Mouse (Mus musculus): Measurements from ENCODE around the gene Fam160a2. TPM values are rescaled to one million over a fixed set of nuclear protein-coding genes. Genes with fewer than 3 reads are reported as not detected.
"Not testable (repeated sequence)": the region's sequence is repeated elsewhere in the genome, so short reads cannot be mapped to it uniquely, and the experiment has no call there.

Fam160a2 gene
- polyA plus RNA-seq, 1 experiment from 2014 or later, result 41.8 TPM

DNA sequence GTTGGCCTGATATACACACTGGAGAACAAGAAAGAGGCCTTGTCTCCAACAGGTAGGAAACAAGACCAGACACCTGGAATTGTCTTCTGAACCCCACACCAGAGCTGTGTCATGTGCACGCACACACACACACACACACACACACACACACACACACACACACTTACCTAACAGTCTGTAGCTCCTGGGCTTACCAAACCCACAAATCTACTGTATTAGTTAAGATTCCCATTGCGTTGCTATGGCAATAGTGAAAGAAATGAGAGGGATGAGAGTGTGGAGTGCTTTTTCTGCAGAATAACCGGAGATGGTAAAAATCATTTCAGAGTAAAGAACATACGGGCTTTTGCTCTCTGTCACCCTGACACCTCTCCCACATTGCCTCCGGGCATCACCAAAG is 18.3 kb upstream of the Fam160a2 start:
- ATAC-seq (ENCODE audit: insufficient number of reproducible peaks, insufficient read depth, low FRiP score, low TSS enrichment, low read depth), result no peak
- no peaks in the 10 kb centered on the region for H3K4me1 ChIP-seq
- H3K4me2 ChIP-seq, result no peak overlapping the region
- H3K9ac ChIP-seq, result no peak overlapping the region
- no peak overlapping the region for H3K27ac ChIP-seq
- no peaks in the 10 kb centered on the region for H3K36me3 ChIP-seq
- H3K9me3 ChIP-seq, result no peaks in the 10 kb centered on the region
- 88% methylated on average over 5 of the region's 5 CpGs for WGBS
- 0 out of 2 replicates have a peak, but pooled peaks cover 2% of the 10 kb centered on the region for H3K27me3 ChIP-seq
- H3K4me3 ChIP-seq, result no peak overlapping the region

DNA sequence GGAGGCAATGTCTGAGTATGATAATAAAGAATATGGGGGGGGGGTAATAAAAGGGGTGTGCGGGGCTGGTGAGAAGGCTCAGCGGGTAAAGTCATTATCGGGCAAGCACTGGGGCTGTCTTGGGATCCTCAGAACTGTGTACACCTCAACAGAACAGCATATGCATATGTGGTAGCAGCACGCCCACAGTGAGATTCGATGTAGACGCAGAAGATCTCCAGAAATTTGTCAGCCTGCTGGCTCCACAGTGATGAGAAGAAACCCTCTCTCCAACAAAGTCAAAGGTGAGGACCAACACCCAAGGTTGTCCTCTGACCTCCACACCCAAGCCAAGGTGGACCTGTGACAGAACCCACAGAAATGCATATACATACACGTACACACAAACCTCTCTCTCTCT is 16.7 kb upstream of the Fam160a2 start:
- no peak overlapping the region for H3K4me3 ChIP-seq
- 92% methylated on average over 7 of the region's 7 CpGs for WGBS
- no peak overlapping the region for H3K27ac ChIP-seq
- ATAC-seq (ENCODE audit: insufficient number of reproducible peaks, insufficient read depth, low FRiP score, low TSS enrichment, low read depth), result no peak
- H3K9me3 ChIP-seq, result no peaks in the 10 kb centered on the region
- no peak overlapping the region for H3K4me2 ChIP-seq
- no peaks in the 10 kb centered on the region for H3K4me1 ChIP-seq
- no peak overlapping the region for H3K9ac ChIP-seq
- H3K27me3 ChIP-seq, result no peaks in the 10 kb centered on the region
- H3K36me3 ChIP-seq, result no peaks in the 10 kb centered on the region

DNA sequence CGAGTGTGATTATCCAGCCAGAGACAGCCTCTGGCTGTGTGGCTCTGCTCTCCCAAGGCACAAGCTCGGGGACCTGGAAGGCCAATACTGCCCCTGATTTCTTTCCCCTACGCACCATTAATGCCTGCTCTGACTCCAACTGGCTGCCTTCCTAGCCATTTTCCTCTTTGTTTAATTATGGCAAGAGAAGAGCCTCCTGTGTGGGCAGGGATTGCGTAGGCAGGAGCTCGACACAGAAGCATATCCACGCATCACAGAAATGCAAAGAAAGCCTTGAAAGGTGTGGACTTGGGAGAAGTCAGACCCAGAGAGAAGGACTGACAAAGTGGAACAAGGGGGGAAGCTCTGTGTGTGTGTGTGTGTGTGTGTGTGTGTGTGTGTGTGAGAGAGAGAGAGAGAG is 14.5 kb upstream of the Fam160a2 start:
- H3K27me3 ChIP-seq, result no peaks in the 10 kb centered on the region
- H3K4me1 ChIP-seq, result no peaks in the 10 kb centered on the region
- H3K9me3 ChIP-seq, result no peaks in the 10 kb centered on the region
- 57% methylated on average over 6 of the region's 6 CpGs for WGBS
- no peak for ATAC-seq (ENCODE audit: insufficient number of reproducible peaks, insufficient read depth, low FRiP score, low TSS enrichment, low read depth)
- H3K4me3 ChIP-seq, result no peak overlapping the region
- no peak overlapping the region for H3K9ac ChIP-seq
- H3K27ac ChIP-seq, result no peak overlapping the region
- no peaks in the 10 kb centered on the region for H3K36me3 ChIP-seq
- H3K4me2 ChIP-seq, result no peak overlapping the region

DNA sequence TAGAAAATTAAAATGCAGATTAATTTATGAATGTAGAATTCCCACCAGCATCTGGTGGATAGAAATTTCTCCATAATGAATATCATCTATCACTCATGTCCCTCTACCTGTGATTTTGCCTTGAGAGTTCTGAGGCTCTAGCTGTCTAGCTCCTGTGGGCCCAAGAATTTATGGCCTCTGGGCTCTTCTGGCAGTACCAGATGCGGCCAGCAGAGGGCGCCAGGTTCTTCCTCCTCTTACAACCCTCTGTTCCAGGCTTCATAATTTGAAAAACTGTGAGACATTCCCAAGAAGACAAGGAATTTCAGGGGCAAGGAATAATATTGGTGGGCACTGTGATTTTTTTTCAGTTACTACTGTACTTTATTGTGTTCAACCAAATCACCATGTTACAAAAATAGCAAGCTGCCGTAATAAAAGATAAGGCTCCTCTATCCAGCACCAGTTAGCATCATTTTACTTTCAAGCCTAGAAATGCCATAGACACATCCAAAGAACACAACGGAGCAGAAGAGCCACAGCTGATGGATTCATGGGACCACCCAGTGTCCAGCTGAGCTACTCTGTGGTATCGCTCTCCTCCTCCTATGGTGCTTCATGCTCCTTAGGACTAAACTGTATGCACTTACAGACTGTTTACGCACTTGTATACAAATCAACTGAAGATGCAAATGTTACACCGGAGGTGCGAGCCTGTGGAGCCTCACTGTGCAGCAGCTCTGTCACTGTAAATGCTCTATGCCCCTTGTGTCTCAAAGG is 12.2 kb upstream of the Fam160a2 start:
- not testable (repeated sequence) for H3K27ac ChIP-seq; ATAC-seq (ENCODE audit: insufficient number of reproducible peaks, insufficient read depth, low FRiP score, low TSS enrichment, low read depth); H3K9me3 ChIP-seq; H3K36me3 ChIP-seq; H3K27me3 ChIP-seq; H3K9ac ChIP-seq; H3K4me1 ChIP-seq; H3K4me2 ChIP-seq; H3K4me3 ChIP-seq
- WGBS, result 62% methylated on average over 8 of the region's 8 CpGs

DNA sequence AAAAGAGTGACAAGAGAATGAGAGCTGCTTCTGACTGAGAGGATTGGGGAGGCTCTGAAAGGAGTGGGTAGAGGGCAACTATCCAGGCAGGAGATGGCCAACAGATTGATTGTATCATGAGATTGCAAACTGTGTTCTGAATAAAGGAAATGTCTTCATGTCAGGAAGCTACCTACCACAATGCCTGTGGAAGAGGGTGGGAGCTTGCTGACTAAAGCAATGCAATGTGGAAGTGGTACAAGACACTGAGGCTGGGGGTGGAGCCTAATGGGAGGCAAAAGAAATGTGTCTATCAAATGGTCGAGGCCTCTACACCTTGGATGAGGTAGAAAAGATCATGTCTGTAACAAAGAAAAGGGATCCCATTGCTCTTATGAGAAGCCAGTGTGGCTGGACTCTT is 6.5 kb upstream of the Fam160a2 start:
- no peaks in the 10 kb centered on the region for H3K4me1 ChIP-seq
- 65% methylated on average over 1 of the region's 1 CpGs for WGBS
- no peak overlapping the region for H3K9ac ChIP-seq

DNA sequence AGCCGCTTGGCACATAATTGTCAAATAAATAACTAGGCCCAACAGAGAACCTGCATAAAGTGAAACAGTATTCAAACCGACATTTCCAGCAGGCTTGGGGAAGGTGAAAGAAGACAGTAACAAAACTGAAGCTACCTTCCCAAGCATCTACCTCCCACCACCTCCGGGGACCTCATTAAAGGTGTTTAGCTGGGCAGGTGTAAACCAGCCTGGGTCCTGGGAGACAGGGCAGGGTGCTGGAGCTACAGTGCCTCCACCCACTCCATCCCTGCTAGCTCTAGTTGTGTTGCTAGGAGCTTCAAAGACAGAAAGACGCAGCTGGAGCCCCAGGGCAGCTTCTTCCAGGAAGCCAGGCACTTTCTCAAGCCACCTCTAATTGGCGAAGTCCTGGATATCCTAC is 4.4 kb upstream of the Fam160a2 start, which contains the start of gene Cnga4:
TSS of gene Cnga4 (plus strand) at position 301 of the 400 bp plus-strand sequence.
- 59% methylated on average over 5 of the region's 5 CpGs for WGBS

More for the DNA sequence above, 6.5 kb upstream of the Fam160a2 start:
- no peak for ATAC-seq (ENCODE audit: insufficient number of reproducible peaks, insufficient read depth, low FRiP score, low TSS enrichment, low read depth)
- no peaks in the 10 kb centered on the region for H3K36me3 ChIP-seq
- H3K27me3 ChIP-seq, result no peaks in the 10 kb centered on the region
- no peak overlapping the region for H3K4me3 ChIP-seq
- H3K4me2 ChIP-seq, result no peak overlapping the region
- H3K27ac ChIP-seq, result no peak overlapping the region
- no peaks in the 10 kb centered on the region for H3K9me3 ChIP-seq

DNA sequence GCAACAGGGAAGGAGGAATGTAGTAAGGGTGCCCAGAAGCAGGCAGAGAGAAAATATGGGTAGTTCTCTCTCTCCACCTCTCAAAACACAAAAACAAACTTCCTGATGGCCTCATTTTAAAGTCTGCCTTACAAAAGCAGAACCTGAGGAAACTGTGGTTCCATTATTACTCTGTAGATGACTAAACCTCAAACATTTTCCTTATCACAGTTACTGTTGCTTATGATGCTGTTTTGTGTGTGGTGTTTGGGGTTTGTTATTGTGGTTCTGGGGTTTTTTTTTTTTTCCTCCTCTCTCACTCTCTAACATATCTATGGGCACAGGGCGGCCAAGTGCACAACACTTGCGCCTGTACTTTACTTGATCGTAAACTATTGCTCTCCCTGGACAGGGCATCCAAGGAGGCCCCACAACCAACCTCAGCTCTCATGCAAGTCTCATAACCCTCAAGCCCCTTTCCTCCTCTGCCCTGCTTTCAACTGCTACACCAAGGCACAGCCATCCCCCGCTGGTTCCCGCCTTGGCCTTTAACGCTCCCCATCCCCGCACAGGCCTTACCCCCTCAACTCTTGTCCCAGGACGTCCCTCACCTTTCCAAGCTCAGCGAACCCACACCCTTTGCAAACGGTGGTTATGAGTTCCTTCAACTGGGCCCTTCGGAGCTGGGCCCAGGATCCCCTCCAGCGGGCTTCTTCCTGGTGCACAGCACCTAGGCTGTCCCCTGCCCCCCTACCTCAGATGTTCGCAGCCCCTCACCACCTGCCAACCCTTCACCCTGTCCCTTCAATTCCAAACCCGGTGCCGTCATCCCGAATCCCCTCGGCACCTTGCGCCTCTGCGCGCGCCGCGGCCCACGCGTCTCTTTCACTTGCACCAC is 558 bp downstream of the Fam160a2 start:
- Histone ChIP-seq H3K36me3 (0 out of 2 replicates have a peak, but pooled peaks cover 3% of the 10 kb centered on the region), H3K27me3 (no peaks in the 10 kb centered on the region), H3K27ac (peak overlapping the region; percentile 60), H3K4me2 (peak overlapping the region; percentile 85), H3K9ac (peak overlapping the region; percentile 91), H3K4me1 (peaks cover 11% of the 10 kb centered on the region), H3K4me3 (peak overlapping the region; percentile 75), H3K9me3 (no peaks in the 10 kb centered on the region)
- peak; percentile 34; the same call in 1 of the 2 replicates for ATAC-seq (ENCODE audit: insufficient number of reproducible peaks, insufficient read depth, low FRiP score, low TSS enrichment, low read depth)
- 1% methylated on average over 25 of the region's 25 CpGs for WGBS

More for the DNA sequence above, 4.4 kb upstream of the Fam160a2 start, which contains the start of gene Cnga4:
- Histone ChIP-seq H3K9me3 (no peaks in the 10 kb centered on the region), H3K27me3 (no peaks in the 10 kb centered on the region), H3K4me2 (no peak within 1 kb of the TSS), H3K4me3 (no peak within 1 kb of the TSS), H3K27ac (no peak within 1 kb of the TSS), H3K36me3 (no peaks in the 10 kb centered on the region), H3K4me1 (peaks cover under 1% of the 10 kb centered on the region), H3K9ac (no peak within 1 kb of the TSS)
- no peak for ATAC-seq (ENCODE audit: insufficient number of reproducible peaks, insufficient read depth, low FRiP score, low TSS enrichment, low read depth)

DNA sequence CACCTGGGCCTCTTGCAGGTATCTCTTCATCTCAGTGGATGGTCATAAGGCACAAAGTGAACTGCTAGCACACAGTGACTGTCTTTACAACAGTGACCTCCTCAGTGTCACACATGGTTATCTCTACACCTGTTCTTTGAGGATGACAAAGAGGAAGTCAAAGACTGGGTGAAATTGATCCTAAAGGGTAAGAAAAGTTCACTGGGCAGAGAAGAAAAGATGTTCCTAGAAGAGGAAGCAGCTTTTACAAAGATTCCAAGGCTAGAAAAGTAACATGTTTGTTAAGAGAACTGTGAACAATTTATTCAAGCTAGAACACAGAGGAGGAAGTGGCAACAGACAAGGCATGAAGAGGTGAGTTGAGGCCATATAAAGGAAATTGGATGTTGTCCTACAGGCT is 3.7 kb downstream of the Fam160a2 start:
- no peaks in the 10 kb centered on the region for H3K27me3 ChIP-seq
- H3K4me1 ChIP-seq, result peaks cover 13% of the 10 kb centered on the region
- no peaks in the 10 kb centered on the region for H3K9me3 ChIP-seq
- 0 out of 2 replicates have a peak, but pooled peaks cover 3% of the 10 kb centered on the region for H3K36me3 ChIP-seq
- H3K9ac ChIP-seq, result no peak overlapping the region
- no peak overlapping the region for H3K4me2 ChIP-seq
- H3K4me3 ChIP-seq, result no peak overlapping the region
- no peak for ATAC-seq (ENCODE audit: insufficient number of reproducible peaks, insufficient read depth, low FRiP score, low TSS enrichment, low read depth)
- no peak overlapping the region for H3K27ac ChIP-seq

DNA sequence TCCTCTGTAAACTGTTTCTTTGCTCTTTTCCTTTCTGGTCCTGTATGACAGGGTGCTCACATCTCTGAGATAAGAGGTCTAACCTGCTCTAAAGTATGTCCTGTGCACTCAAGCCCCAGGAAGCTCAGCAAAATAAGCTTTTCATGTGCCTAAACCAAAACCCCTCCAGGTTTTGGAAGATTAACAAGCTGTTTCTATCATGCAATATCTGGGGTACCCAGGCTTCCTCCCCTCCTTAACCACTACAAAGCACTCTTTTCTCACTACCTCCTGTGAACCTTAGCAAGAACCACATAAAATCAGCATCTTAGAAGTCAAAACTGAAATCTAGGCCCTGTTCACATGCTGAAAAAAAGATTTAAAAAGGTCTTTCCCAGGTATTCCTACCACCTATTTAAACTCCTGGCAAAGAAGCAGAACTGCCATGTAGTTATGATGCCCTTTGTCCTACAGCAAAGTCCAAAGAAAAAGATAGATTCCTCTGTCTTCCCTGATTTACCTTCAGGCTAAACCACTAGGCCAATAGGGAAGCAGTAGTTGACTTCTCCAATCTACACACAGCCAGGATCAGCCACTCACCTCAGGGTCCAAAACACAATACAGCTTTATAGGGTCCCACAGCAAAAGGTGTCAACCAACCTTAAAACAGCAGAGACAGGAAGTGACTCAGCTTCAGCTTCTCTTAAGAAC is 4.6 kb downstream of the Fam160a2 start:
- Histone ChIP-seq H3K9me3 (no peaks in the 10 kb centered on the region), H3K27ac (no peak overlapping the region), H3K4me2 (no peak overlapping the region), H3K36me3 (0 out of 2 replicates have a peak, but pooled peaks cover 3% of the 10 kb centered on the region), H3K4me3 (no peak overlapping the region), H3K4me1 (peaks cover 13% of the 10 kb centered on the region), H3K27me3 (no peaks in the 10 kb centered on the region), H3K9ac (no peak overlapping the region)
- no peak for ATAC-seq (ENCODE audit: insufficient number of reproducible peaks, insufficient read depth, low FRiP score, low TSS enrichment, low read depth)

DNA sequence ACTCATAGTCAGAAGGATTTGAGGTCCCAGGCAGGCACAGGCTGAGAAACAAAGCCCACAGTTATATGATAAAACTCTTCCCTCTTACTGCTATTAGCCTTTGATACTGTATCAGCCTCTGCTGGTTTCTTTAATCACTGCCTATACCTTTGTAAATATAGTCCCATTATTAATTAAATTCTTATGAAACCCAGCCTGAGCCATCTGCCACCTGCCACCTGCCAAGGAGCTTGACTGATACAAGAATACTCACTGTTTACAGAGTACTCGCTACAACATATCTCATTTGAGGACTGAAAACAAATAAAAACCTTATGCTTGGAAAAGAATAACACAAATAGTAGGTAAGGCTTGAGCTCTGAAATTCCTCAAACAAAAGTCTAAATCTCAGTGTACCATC is 5.2 kb downstream of the Fam160a2 start:
- no peak overlapping the region for H3K4me2 ChIP-seq
- no peak overlapping the region for H3K27ac ChIP-seq
- no peaks in the 10 kb centered on the region for H3K9me3 ChIP-seq
- peaks cover 13% of the 10 kb centered on the region for H3K4me1 ChIP-seq
- H3K27me3 ChIP-seq, result no peaks in the 10 kb centered on the region
- no peak overlapping the region for H3K4me3 ChIP-seq
- no peak overlapping the region for H3K9ac ChIP-seq
- ATAC-seq (ENCODE audit: insufficient number of reproducible peaks, insufficient read depth, low FRiP score, low TSS enrichment, low read depth), result no peak
- WGBS, result 53% methylated on average over 1 of the region's 1 CpGs
- H3K36me3 ChIP-seq, result peaks cover 9% of the 10 kb centered on the region

DNA sequence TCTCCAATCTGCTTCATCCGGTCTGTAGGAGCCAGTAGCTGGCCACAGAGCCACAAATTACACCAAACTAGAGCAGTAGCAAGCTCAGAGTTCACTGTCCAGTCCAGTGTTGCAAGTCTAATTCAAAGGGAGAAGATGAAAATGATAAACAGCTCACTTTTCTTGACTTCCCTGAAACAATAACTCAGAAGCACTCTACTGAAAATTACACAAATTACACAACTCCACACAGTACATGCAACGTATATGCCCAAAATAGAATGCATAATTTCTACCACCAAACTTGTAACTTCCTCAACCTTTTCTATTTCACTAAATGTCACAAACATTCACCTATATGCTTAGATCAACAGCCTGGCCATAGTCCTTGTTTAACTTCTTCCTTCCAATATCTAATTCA is 9.6 kb downstream of the Fam160a2 start:
- Histone ChIP-seq H3K27me3 (no peaks in the 10 kb centered on the region), H3K36me3 (peaks cover 48% of the 10 kb centered on the region), H3K9ac (no peak overlapping the region), H3K4me1 (peaks cover 4% of the 10 kb centered on the region; the same call in 1 of the 2 replicates), H3K9me3 (no peaks in the 10 kb centered on the region), H3K4me3 (no peak overlapping the region), H3K27ac (no peak overlapping the region), H3K4me2 (no peak overlapping the region)
- no peak for ATAC-seq (ENCODE audit: insufficient number of reproducible peaks, insufficient read depth, low FRiP score, low TSS enrichment, low read depth)
- WGBS, result 86% methylated on average over 2 of the region's 2 CpGs

Measured in embryonic facial prominence, embryonic 13.5 days (tissue).